Mouse (Mus musculus): Measurements from ENCODE around the gene Ryr3. TPM values are rescaled to one million over a fixed set of nuclear protein-coding genes. Genes with fewer than 3 reads are reported as not detected.

The Ryr3 gene
- total and polyA plus RNA-seq, 3 experiments: 0.33 TPM; not detected in 2

GRCm38 (mm10) chr2:113119080-113119479 is 97.8 kb downstream of the Ryr3 start:
- ATAC-seq (ENCODE audit: extremely low read depth, insufficient number of reproducible peaks, low FRiP score, poor library complexity, severe bottlenecking) (no peak), DNase-seq (ENCODE audit: low spot score) (no peak)
- no peaks in the 10 kb centered on the region for H3K36me3 ChIP-seq (replicated peaks)
- H3K9me3 ChIP-seq (replicated peaks): peaks cover 6% of the 10 kb centered on the region
- no peak overlapping the region for H3K4me3 ChIP-seq (ENCODE audit: low read depth, low read length)
- H3K4me1 ChIP-seq (ENCODE audit: insufficient read depth, low read depth, low read length): no peaks in the 10 kb centered on the region
- H3K27me3 ChIP-seq (ENCODE audit: insufficient read depth, low read length): no peaks in the 10 kb centered on the region
- no peak for TF ChIP-seq GATA2 (IDR thresholded peaks at IDR 0.05; ENCODE audit: borderline replicate concordance, low read depth, low read length)
- TF ChIP-seq GATA1 (IDR thresholded peaks at IDR 0.05; ENCODE audit: borderline replicate concordance, low read length): no peak
- no peak for TF ChIP-seq CTCF (IDR thresholded peaks at IDR 0.05; ENCODE audit: low read depth, low read length)
- no peak for TF ChIP-seq TAL1 (conservative IDR thresholded peaks at IDR 0.05; ENCODE audit: low read depth, low read length)
- no peak for TF ChIP-seq POLR2AphosphoS5 (IDR thresholded peaks at IDR 0.05; ENCODE audit: insufficient replicate concordance, low read depth, low read length)

- Histone ChIP-seq H3K4me1 (ENCODE audit: insufficient read depth, low read depth, low read length) (no peaks in the 10 kb centered on the region), H3K4me3 (ENCODE audit: low read depth, low read length) (no peak overlapping the region), H3K36me3 (replicated peaks) (no peaks in the 10 kb centered on the region), H3K27me3 (ENCODE audit: insufficient read depth, low read length) (no peaks in the 10 kb centered on the region), H3K9me3 (replicated peaks) (peaks cover 6% of the 10 kb centered on the region)
- DNase-seq (ENCODE audit: low spot score) (no peak), ATAC-seq (ENCODE audit: extremely low read depth, insufficient number of reproducible peaks, low FRiP score, poor library complexity, severe bottlenecking) (no peak)
- no peak for TF ChIP-seq GATA1 (IDR thresholded peaks at IDR 0.05; ENCODE audit: borderline replicate concordance, low read length)
- no peak for TF ChIP-seq TAL1 (conservative IDR thresholded peaks at IDR 0.05; ENCODE audit: low read depth, low read length)
Observed at GRCm38 (mm10) chr2:113116788-113117187, 100.1 kb downstream of the Ryr3 start.

- Histone ChIP-seq H3K27me3 (ENCODE audit: insufficient read depth, low read length) (no peaks in the 10 kb centered on the region), H3K36me3 (replicated peaks) (no peaks in the 10 kb centered on the region), H3K4me1 (ENCODE audit: insufficient read depth, low read depth, low read length) (no peaks in the 10 kb centered on the region), H3K4me3 (ENCODE audit: low read depth, low read length) (no peak overlapping the region), H3K9me3 (replicated peaks) (peaks cover 6% of the 10 kb centered on the region)
- no peak for DNase-seq (ENCODE audit: low spot score)
- TF ChIP-seq CTCF (IDR thresholded peaks at IDR 0.05; ENCODE audit: low read depth, low read length) (no peak), TAL1 (conservative IDR thresholded peaks at IDR 0.05; ENCODE audit: low read depth, low read length) (no peak), GATA1 (IDR thresholded peaks at IDR 0.05; ENCODE audit: borderline replicate concordance, low read length) (no peak), GATA2 (IDR thresholded peaks at IDR 0.05; ENCODE audit: borderline replicate concordance, low read depth, low read length) (no peak), POLR2AphosphoS5 (IDR thresholded peaks at IDR 0.05; ENCODE audit: insufficient replicate concordance, low read depth, low read length) (no peak)
- no peak for ATAC-seq (ENCODE audit: extremely low read depth, insufficient number of reproducible peaks, low FRiP score, poor library complexity, severe bottlenecking)
Observed at GRCm38 (mm10) chr2:113115897-113116283, 101.0 kb downstream of the Ryr3 start.

GRCm38 (mm10) chr2:113115248-113115896 is 101.5 kb downstream of the Ryr3 start:
- Histone ChIP-seq H3K36me3 (replicated peaks) (no peaks in the 10 kb centered on the region), H3K4me1 (ENCODE audit: insufficient read depth, low read depth, low read length) (no peaks in the 10 kb centered on the region), H3K27me3 (ENCODE audit: insufficient read depth, low read length) (no peaks in the 10 kb centered on the region), H3K9me3 (replicated peaks) (peaks cover 6% of the 10 kb centered on the region), H3K4me3 (ENCODE audit: low read depth, low read length) (no peak overlapping the region)
- ATAC-seq (ENCODE audit: extremely low read depth, insufficient number of reproducible peaks, low FRiP score, poor library complexity, severe bottlenecking) (no peak), DNase-seq (ENCODE audit: low spot score) (no peak)
- TF ChIP-seq CTCF (IDR thresholded peaks at IDR 0.05; ENCODE audit: low read depth, low read length) (no peak), GATA2 (IDR thresholded peaks at IDR 0.05; ENCODE audit: borderline replicate concordance, low read depth, low read length) (no peak), POLR2AphosphoS5 (IDR thresholded peaks at IDR 0.05; ENCODE audit: insufficient replicate concordance, low read depth, low read length) (no peak)

GRCm38 (mm10) chr2:113104609-113105008 is 112.3 kb downstream of the Ryr3 start:
- Histone ChIP-seq H3K9me3 (replicated peaks) (peaks cover 3% of the 10 kb centered on the region), H3K27me3 (ENCODE audit: insufficient read depth, low read length) (no peaks in the 10 kb centered on the region), H3K4me3 (ENCODE audit: low read depth, low read length) (no peak overlapping the region), H3K36me3 (replicated peaks) (no peaks in the 10 kb centered on the region), H3K4me1 (ENCODE audit: insufficient read depth, low read depth, low read length) (no peaks in the 10 kb centered on the region)
- ATAC-seq (ENCODE audit: extremely low read depth, insufficient number of reproducible peaks, low FRiP score, poor library complexity, severe bottlenecking) (no peak), DNase-seq (ENCODE audit: low spot score) (no peak)
- TF ChIP-seq GATA2 (IDR thresholded peaks at IDR 0.05; ENCODE audit: borderline replicate concordance, low read depth, low read length) (no peak), CTCF (IDR thresholded peaks at IDR 0.05; ENCODE audit: low read depth, low read length) (no peak), GATA1 (IDR thresholded peaks at IDR 0.05; ENCODE audit: borderline replicate concordance, low read length) (no peak), TAL1 (conservative IDR thresholded peaks at IDR 0.05; ENCODE audit: low read depth, low read length) (no peak), POLR2AphosphoS5 (IDR thresholded peaks at IDR 0.05; ENCODE audit: insufficient replicate concordance, low read depth, low read length) (no peak)

GRCm38 (mm10) chr2:113095184-113095583 is 121.7 kb downstream of the Ryr3 start:
- ATAC-seq (ENCODE audit: extremely low read depth, insufficient number of reproducible peaks, low FRiP score, poor library complexity, severe bottlenecking) (no peak), DNase-seq (ENCODE audit: low spot score) (no peak)
- Histone ChIP-seq H3K4me1 (ENCODE audit: insufficient read depth, low read depth, low read length) (no peaks in the 10 kb centered on the region), H3K36me3 (replicated peaks) (no peaks in the 10 kb centered on the region), H3K4me3 (ENCODE audit: low read depth, low read length) (no peak overlapping the region), H3K9me3 (replicated peaks) (peaks cover 11% of the 10 kb centered on the region), H3K27me3 (ENCODE audit: insufficient read depth, low read length) (no peaks in the 10 kb centered on the region)
- no peak for TF ChIP-seq GATA1 (IDR thresholded peaks at IDR 0.05; ENCODE audit: borderline replicate concordance, low read length)
- no peak for TF ChIP-seq CTCF (IDR thresholded peaks at IDR 0.05; ENCODE audit: low read depth, low read length)

- TF ChIP-seq CTCF (IDR thresholded peaks at IDR 0.05; ENCODE audit: low read depth, low read length): no peak
- TF ChIP-seq POLR2AphosphoS5 (IDR thresholded peaks at IDR 0.05; ENCODE audit: insufficient replicate concordance, low read depth, low read length): no peak
- no peak for TF ChIP-seq TAL1 (conservative IDR thresholded peaks at IDR 0.05; ENCODE audit: low read depth, low read length)
- no peak for TF ChIP-seq GATA1 (IDR thresholded peaks at IDR 0.05; ENCODE audit: borderline replicate concordance, low read length)
- TF ChIP-seq GATA2 (IDR thresholded peaks at IDR 0.05; ENCODE audit: borderline replicate concordance, low read depth, low read length): no peak
- no peak for ATAC-seq (ENCODE audit: extremely low read depth, insufficient number of reproducible peaks, low FRiP score, poor library complexity, severe bottlenecking)
- no peaks in the 10 kb centered on the region for H3K36me3 ChIP-seq (replicated peaks)
- DNase-seq (ENCODE audit: low spot score): no peak
- H3K27me3 ChIP-seq (ENCODE audit: insufficient read depth, low read length): no peaks in the 10 kb centered on the region
- H3K4me1 ChIP-seq (ENCODE audit: insufficient read depth, low read depth, low read length): no peaks in the 10 kb centered on the region
- H3K4me3 ChIP-seq (ENCODE audit: low read depth, low read length): no peak overlapping the region
- peaks cover 11% of the 10 kb centered on the region for H3K9me3 ChIP-seq (replicated peaks)
Observed at GRCm38 (mm10) chr2:113094088-113094487, 122.8 kb downstream of the Ryr3 start.

Measured in G1E (cell line).